Mouse (Mus musculus) neural tube, embryonic 11.5 days (tissue): ENCODE data around the gene Synrg. TPM values are rescaled to one million over a fixed set of nuclear protein-coding genes. Genes with fewer than 3 reads are reported as not detected.

Experiments used
- ATAC-seq: fragments of 200-750 bp; cut with Nextera tagmentation; 2 replicates; pipeline ENCODE4 v1.8.0; 2017; ENCODE audit warnings: moderate number of reproducible peaks, mild to moderate bottlenecking, moderate TSS enrichment, moderate library complexity; ENCODE audit not compliant: insufficient read depth, low FRiP score, low TSS enrichment
- DNase-seq: peaks from one replicate; pipeline ENCODE4 v3.0.0-alpha.2; 2015; ENCODE audit warnings: low spot score
- H3K27ac ChIP-seq: fragments of 300-500 bp; sonication (generic); 2 replicates; pipeline ENCODE4 v1.5.1; 2014; ENCODE audit warnings: low read depth, mild to moderate bottlenecking, low read length
- H3K27me3 ChIP-seq: fragments of 300-500 bp; sonication (generic); 2 replicates; pipeline ENCODE4 v1.6.1; 2014; ENCODE audit warnings: mild to moderate bottlenecking, low read length, mixed read lengths; ENCODE audit not compliant: control insufficient read depth, insufficient read depth
- H3K36me3 ChIP-seq: fragments of 300-500 bp; sonication (generic); 2 replicates; pipeline ENCODE4 v1.6.1; 2014; ENCODE audit warnings: mild to moderate bottlenecking, low read length, moderate library complexity, mixed read lengths; ENCODE audit not compliant: control insufficient read depth, insufficient read depth
- H3K4me1 ChIP-seq: fragments of 300-500 bp; sonication (generic); 2 replicates; pipeline ENCODE4 v1.6.1; 2014; ENCODE audit warnings: low read length, mixed read lengths; ENCODE audit not compliant: control insufficient read depth, insufficient read depth
- H3K4me2 ChIP-seq: fragments of 300-500 bp; sonication (generic); 2 replicates; pipeline ENCODE4 v1.6.1; 2014; ENCODE audit warnings: low read depth, mild to moderate bottlenecking, moderate library complexity
- H3K4me3 ChIP-seq: fragments of 300-500 bp; sonication (generic); 2 replicates; pipeline ENCODE4 v1.5.1; 2014; ENCODE audit warnings: low read depth, low read length
- H3K9ac ChIP-seq: fragments of 300-500 bp; sonication (generic); 2 replicates; pipeline ENCODE4 v1.6.1; 2014; ENCODE audit warnings: mild to moderate bottlenecking, low read length
- H3K9me3 ChIP-seq: fragments of 300-500 bp; sonication (generic); 2 replicates; pipeline ENCODE4 v1.6.1; 2016; ENCODE audit warnings: low read length; ENCODE audit not compliant: control insufficient read depth
- WGBS: fragments of 180-500 bp; shearing (Covaris S2); extraction: QIAGEN DNeasy Blood & Tissue Kit; methylation state at CpG from one replicate; pipeline ENCODE4 v1.1.7; 2014; 5-methylcytosine and 5-hydroxymethylcytosine counted together
- polyA plus RNA-seq: library from polyadenylated mRNA; unstranded; fragments of >200 nt; fragmentation: Nextera tagmentation; extraction: Ambion mirVana; gene quantifications from 2 replicates; pipeline ENCODE4 v1.2.1, GENCODE M21; 2014

Synrg gene
- polyA plus RNA-seq, 1 experiment from 2014 or later, result 18.6 TPM

DNA sequence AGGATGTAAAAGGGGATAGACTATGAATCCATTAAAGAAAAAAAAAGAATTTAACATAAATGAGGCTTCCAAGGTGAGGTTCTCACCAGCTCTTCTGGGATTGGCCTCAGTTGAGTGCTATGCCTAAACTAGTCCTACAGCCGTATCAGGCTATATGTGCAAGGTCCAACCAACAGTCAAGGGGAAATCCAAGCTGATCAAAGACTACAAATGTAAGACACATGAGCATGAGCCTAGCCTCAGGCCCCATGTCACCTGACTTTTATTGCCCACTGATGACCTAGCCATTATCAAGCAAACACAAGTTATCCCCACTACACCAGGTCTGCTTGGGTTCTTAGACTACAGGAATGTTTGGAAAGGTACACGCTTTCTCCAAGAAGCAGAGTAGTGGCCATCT lies 95.6 kb downstream of the Synrg start:
- 96% methylated on average over 2 of the region's 2 CpGs for WGBS
- Histone ChIP-seq H3K4me1 (no peaks in the 10 kb centered on the region), H3K9me3 (no peaks in the 10 kb centered on the region), H3K27me3 (no peaks in the 10 kb centered on the region), H3K4me2 (no peak overlapping the region), H3K36me3 (no peaks in the 10 kb centered on the region), H3K27ac (no peak overlapping the region), H3K9ac (no peak overlapping the region), H3K4me3 (no peak overlapping the region)
- ATAC-seq (no peak), DNase-seq (no peak)

DNA sequence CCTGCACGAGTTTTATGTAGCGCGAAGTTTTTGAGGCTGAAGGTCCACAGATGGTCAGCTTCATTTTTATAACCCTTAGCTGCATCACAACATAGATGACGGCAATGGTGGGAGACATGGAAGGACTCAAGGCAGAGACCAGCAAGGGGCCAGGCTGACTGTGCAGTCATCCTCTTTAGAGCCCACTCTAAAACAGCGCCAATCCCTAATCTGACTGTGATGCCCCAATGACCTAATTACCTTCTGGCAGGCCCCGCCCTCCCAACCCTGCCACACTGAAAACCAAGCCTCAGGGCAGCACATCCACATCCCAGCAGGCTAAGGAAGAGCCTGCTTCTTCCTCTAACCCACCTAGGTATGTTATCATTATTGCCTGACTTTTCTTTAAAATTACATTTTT lies 96.4 kb downstream of the Synrg start:
- no peak for ATAC-seq
- Histone ChIP-seq H3K27ac (no peak overlapping the region), H3K4me3 (no peak overlapping the region), H3K9ac (no peak overlapping the region), H3K9me3 (no peaks in the 10 kb centered on the region), H3K4me1 (no peaks in the 10 kb centered on the region), H3K4me2 (no peak overlapping the region), H3K36me3 (no peaks in the 10 kb centered on the region), H3K27me3 (no peaks in the 10 kb centered on the region)
- DNase-seq, result no peak
- WGBS, result 75% methylated on average over 6 of the region's 6 CpGs

DNA sequence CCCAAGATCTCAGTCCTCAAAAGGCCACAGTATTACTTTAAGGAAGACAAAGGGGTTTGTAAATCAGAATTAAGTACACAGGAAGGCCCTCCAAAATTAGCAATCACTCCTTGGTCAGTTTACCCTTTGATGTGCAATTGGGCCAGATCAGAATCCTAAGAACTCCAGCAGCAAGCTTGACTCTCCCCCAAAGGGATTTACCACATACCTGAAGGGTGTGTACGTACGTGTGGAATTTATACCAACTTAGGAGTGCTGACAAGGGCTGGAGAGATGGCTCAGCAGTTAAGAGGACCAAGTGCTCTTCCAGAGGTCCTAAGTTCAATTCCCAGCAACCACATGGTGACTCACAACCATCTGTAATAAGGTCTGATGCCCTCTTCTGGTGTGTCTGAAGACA lies 97.7 kb downstream of the Synrg start:
- DNase-seq, result no peak
- no peak overlapping the region for H3K27ac ChIP-seq
- no peaks in the 10 kb centered on the region for H3K36me3 ChIP-seq
- no peaks in the 10 kb centered on the region for H3K9me3 ChIP-seq
- H3K4me1 ChIP-seq, result peaks cover 2% of the 10 kb centered on the region; the same call in 1 of the 2 replicates
- no peak overlapping the region for H3K4me2 ChIP-seq
- no peak for ATAC-seq
- H3K4me3 ChIP-seq, result no peak overlapping the region
- no peak overlapping the region for H3K9ac ChIP-seq
- WGBS, result 90% methylated on average over 2 of the region's 2 CpGs
- peaks cover 1% of the 10 kb centered on the region; the same call in 1 of the 2 replicates for H3K27me3 ChIP-seq

DNA sequence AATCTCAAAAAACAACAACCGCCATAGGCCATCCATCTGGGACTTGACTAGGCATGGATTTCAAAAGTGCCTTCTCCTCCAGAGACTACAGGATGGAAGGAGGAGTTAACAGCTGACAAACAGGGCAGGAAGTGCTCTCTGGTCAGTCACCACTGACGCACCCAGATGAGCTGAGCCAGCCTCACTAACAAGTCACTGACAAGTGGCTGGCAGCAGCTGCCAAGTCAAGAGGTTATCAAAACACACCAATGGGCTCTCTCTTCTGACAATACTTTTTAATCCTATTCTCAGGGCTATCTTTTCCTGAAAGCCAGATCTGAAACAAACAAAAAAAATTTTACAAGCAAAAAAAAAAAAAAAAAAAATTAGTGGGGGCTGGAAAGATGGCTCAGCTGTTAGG lies 98.6 kb downstream of the Synrg start:
- Histone ChIP-seq H3K27me3 (peaks cover 6% of the 10 kb centered on the region), H3K9me3 (no peaks in the 10 kb centered on the region), H3K36me3 (no peaks in the 10 kb centered on the region), H3K4me3 (no peak overlapping the region), H3K9ac (no peak overlapping the region), H3K4me2 (no peak overlapping the region), H3K4me1 (peaks cover 7% of the 10 kb centered on the region; the same call in 1 of the 2 replicates), H3K27ac (no peak overlapping the region)
- no peak for DNase-seq
- 58% methylated on average over 2 of the region's 2 CpGs for WGBS
- no peak for ATAC-seq

DNA sequence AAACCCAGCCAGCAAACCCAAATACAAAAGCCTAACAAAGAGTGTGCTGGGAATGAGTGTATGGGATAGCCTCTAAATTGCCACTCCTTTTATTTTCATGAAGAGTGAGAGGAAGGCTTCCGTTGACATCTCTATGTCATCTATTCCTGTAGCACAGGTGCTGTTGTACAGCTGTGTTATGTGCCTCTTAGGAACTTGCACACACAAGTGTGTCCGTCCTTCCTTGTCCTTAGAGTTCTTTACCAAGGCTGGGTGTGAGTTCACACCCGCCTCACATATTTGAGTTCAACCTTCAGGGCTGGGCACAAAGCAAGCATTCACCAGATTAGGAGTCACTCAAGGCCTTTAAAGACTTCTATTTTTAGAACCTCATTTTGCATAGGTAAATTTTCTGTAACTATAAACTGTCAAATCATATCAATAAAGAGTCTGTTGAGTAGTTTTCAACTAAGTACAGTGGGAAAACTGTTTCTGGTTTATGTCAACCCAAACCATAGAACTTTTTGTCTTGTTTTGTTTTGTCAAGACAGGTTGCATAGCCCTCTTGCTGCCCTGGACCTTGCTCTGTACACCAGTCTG lies 99.5 kb downstream of the Synrg start:
- H3K36me3 ChIP-seq, result no peaks in the 10 kb centered on the region
- H3K9ac ChIP-seq, result no peak overlapping the region
- ATAC-seq (no peak), DNase-seq (no peak)
- H3K4me3 ChIP-seq, result no peak overlapping the region
- H3K4me1 ChIP-seq, result peaks cover 7% of the 10 kb centered on the region; the same call in 1 of the 2 replicates
- no peak overlapping the region for H3K27ac ChIP-seq
- H3K4me2 ChIP-seq, result no peak overlapping the region
- no peaks in the 10 kb centered on the region for H3K9me3 ChIP-seq
- 84% methylated on average over 3 of the region's 3 CpGs for WGBS
- H3K27me3 ChIP-seq, result peaks cover 10% of the 10 kb centered on the region

DNA sequence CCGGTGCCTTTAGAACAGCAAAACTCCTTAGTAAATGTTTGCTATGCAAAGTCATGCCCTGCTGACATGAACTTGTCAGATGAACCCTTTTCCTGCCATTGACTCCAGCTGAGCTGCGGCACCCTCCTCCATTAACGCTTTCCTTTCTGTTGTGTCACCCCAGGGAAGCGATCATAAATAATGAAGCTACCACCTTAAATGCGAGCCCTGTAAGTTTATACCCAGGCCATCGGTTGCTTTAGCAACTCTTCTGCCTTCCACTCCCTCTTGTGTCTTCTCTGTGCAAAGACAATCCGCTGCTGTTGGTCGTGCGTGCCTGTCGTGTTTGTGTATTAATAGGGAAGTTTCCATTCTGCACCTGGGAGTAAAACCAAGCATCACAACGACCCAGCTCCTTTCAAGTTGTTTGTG lies 101.8 kb downstream of the Synrg start:
- Histone ChIP-seq H3K9me3 (no peaks in the 10 kb centered on the region), H3K27ac (no peak overlapping the region), H3K4me2 (no peak overlapping the region), H3K9ac (no peak overlapping the region), H3K4me3 (no peak overlapping the region), H3K27me3 (peaks cover 14% of the 10 kb centered on the region), H3K36me3 (no peaks in the 10 kb centered on the region), H3K4me1 (peaks cover 7% of the 10 kb centered on the region; the same call in 1 of the 2 replicates)
- DNase-seq (peak; percentile 42), ATAC-seq (no peak)
- 3% methylated on average over 11 of the region's 11 CpGs for WGBS

DNA sequence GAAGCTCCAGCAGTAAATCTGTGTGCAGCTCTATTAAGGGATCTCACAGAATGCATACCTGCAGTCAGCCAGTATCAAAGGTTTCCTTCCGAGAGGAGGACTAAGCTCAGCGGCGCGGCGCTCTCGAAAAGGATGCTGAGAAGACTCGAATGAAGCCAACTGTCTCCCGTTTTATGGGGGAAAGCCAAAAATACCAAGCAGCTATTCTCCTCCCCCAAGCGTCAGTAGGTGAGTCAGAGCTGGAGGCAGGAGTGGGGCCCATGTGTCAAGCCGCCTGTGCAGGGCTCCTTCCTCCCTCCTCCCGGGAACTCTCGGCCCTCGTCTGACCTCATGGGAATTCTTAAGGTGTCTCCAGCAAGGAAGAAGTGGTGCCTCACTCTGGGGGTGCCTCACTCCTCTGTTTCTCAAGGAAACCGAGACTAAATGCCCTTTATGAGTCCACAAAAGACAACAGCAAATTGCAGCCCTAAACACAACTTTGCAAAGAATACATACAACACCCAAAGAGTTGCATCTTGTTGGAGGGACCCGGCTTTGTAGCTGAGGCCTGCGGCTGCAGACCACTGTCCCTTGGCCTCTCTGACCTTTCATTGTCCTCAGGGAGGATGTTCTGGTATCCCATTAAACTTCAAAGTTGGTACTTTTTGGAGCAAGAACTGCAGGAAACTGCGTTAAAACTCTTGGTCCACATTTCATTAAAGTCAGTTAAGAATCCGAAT lies 102.9 kb downstream of the Synrg start:
- H3K36me3 ChIP-seq, result no peaks in the 10 kb centered on the region
- no peak overlapping the region for H3K9ac ChIP-seq
- H3K27me3 ChIP-seq, result peaks cover 14% of the 10 kb centered on the region
- H3K4me3 ChIP-seq, result peak overlapping the region; percentile 11
- H3K4me2 ChIP-seq, result peak overlapping the region; percentile 87
- DNase-seq (no peak), ATAC-seq (no peak)
- H3K4me1 ChIP-seq, result peaks cover 7% of the 10 kb centered on the region; the same call in 1 of the 2 replicates
- H3K27ac ChIP-seq, result no peak overlapping the region
- no peaks in the 10 kb centered on the region for H3K9me3 ChIP-seq
- WGBS, result 4% methylated on average over 18 of the region's 18 CpGs

DNA sequence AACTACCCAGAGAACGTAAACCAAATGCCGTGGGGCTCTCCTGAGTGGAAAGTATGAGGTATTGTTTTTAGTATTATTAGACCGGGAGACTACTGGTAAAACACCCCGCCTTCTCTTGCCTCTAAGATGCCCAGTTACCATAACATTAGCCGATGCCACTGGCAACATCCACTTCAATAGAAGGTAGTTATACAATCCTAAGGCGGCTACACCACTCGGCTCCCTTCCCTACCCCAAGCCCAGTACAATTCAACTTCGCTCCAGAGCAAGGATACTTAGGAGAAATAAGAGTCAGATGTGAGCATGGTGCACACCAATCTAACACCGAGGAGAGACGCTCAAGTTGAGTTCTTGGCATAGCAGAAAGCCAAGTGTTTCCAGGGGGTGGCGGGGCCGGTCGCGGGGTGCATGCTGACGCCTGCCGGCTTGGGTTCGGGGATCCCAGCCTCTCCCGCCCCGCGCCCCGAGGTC lies 103.5 kb downstream of the Synrg start:
- Histone ChIP-seq H3K27me3 (peaks cover 14% of the 10 kb centered on the region), H3K4me1 (peaks cover 7% of the 10 kb centered on the region; the same call in 1 of the 2 replicates), H3K27ac (no peak overlapping the region), H3K4me2 (peak overlapping the region; percentile 87), H3K9me3 (no peaks in the 10 kb centered on the region), H3K36me3 (no peaks in the 10 kb centered on the region), H3K9ac (peak overlapping the region; percentile 70), H3K4me3 (peak overlapping the region; percentile 71)
- WGBS, result 2% methylated on average over 17 of the region's 21 CpGs
- ATAC-seq (no peak), DNase-seq (no peak)
